Mouse (Mus musculus) testis, postnatal 14 days (tissue): ENCODE measurements at regions not wholly inside any gene's neighbourhood (a gene's known extent, or its start where the extent isn't known, plus 50 kb on each side); places are given as distances from the start of the nearest gene placed in this dataset.

ENCODE experiments used
- DNase-seq: peaks from one replicate; pipeline ENCODE4 v3.0.0; 2021; ENCODE audit warnings: low spot score

GRCm38 (mm10) chr1:34642304-34642893 is 62.9 kb downstream of the Amer3 start:
- DNase-seq, result peak; percentile 55

GRCm38 (mm10) chr1:34653963-34654644 is 74.6 kb downstream of the Amer3 start:
- DNase-seq, result no peak

GRCm38 (mm10) chr1:34657481-34657880 is 78.0 kb downstream of the Amer3 start:
- DNase-seq, result no peak

GRCm38 (mm10) chr1:34663875-34664547 is 84.6 kb downstream of the Amer3 start:
- no peak for DNase-seq

- peak; percentile 16 for DNase-seq
These were observed 85.5 kb downstream of the Amer3 start for GRCm38 (mm10) chr1:34664816-34665511.

GRCm38 (mm10) chr1:34665512-34665854 is 86.0 kb downstream of the Amer3 start:
- no peak for DNase-seq

GRCm38 (mm10) chr1:34666226-34666662 is 86.8 kb downstream of the Amer3 start:
- DNase-seq, result no peak

- no peak for DNase-seq
These were observed 97.8 kb downstream of the Amer3 start for GRCm38 (mm10) chr1:34677105-34677741.

GRCm38 (mm10) chr1:34677832-34678733 is 98.6 kb downstream of the Amer3 start:
- DNase-seq, result peak; percentile 26

GRCm38 (mm10) chr1:34678734-34679068 is 99.2 kb downstream of the Amer3 start:
- no peak for DNase-seq

GRCm38 (mm10) chr1:34686539-34686938 is 107.1 kb downstream of the Amer3 start:
- DNase-seq, result peak; percentile 27

- DNase-seq, result no peak
These were observed 117.1 kb downstream of the Amer3 start for GRCm38 (mm10) chr1:34696533-34696932.

- no peak for DNase-seq
These were observed 121.0 kb downstream of the Amer3 start for GRCm38 (mm10) chr1:34700237-34701030.

- no peak for DNase-seq
These were observed 122.0 kb downstream of the Amer3 start for GRCm38 (mm10) chr1:34701436-34701835.

- no peak for DNase-seq
These were observed 129.6 kb downstream of the Amer3 start for GRCm38 (mm10) chr1:34709089-34709488.

GRCm38 (mm10) chr1:34722674-34723073 is 120.2 kb downstream of the Fam168b start:
- DNase-seq, result no peak

- DNase-seq, result no peak
These were observed 110.7 kb downstream of the Fam168b start for GRCm38 (mm10) chr1:34732156-34732555.

- no peak for DNase-seq
These were observed 109.6 kb downstream of the Fam168b start for GRCm38 (mm10) chr1:34733026-34733913.

GRCm38 (mm10) chr1:34738386-34739067 is 104.3 kb downstream of the Fam168b start:
- DNase-seq, result peak; percentile 63
